Mouse (Mus musculus): ENCODE measurements around the gene Gm45716.
A peak's percentile ranks its signal among the peaks of the same experiment; 100 is the strongest.

DNA sequence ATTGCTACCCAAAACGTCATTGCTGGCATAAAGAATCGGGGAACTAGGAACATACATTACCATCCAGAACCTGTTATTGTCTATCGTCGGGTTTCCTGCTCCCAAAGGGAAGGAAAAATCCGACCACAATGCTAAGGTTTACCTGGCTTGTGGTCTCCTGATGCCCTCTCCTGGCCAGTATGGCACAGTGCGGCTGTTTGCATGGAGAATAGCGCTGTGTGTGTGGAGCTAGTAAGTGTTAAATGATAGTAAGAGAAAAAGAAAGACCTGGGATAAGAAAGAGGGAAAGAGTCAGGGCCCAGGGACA is 17.5 kb upstream of the Gm45716 start:
- TF ChIP-seq POLR2A (IDR thresholded peaks at IDR 0.05; ENCODE audit: borderline replicate concordance, extremely low read depth, insufficient read depth, insufficient read length, poor library complexity, severe bottlenecking), result no peak
- peak; percentile 98 for TF ChIP-seq CTCF (IDR thresholded peaks at IDR 0.05; ENCODE audit: borderline replicate concordance, extremely low read depth, insufficient read depth, insufficient read length)
